Mouse (Mus musculus) heart, adult 11 months (tissue): ENCODE measurements around the gene Txnl4b.

Experiments
- DNase-seq: peaks from one replicate; pipeline ENCODE4 v3.0.0; 2022

The Txnl4b gene

DNA sequence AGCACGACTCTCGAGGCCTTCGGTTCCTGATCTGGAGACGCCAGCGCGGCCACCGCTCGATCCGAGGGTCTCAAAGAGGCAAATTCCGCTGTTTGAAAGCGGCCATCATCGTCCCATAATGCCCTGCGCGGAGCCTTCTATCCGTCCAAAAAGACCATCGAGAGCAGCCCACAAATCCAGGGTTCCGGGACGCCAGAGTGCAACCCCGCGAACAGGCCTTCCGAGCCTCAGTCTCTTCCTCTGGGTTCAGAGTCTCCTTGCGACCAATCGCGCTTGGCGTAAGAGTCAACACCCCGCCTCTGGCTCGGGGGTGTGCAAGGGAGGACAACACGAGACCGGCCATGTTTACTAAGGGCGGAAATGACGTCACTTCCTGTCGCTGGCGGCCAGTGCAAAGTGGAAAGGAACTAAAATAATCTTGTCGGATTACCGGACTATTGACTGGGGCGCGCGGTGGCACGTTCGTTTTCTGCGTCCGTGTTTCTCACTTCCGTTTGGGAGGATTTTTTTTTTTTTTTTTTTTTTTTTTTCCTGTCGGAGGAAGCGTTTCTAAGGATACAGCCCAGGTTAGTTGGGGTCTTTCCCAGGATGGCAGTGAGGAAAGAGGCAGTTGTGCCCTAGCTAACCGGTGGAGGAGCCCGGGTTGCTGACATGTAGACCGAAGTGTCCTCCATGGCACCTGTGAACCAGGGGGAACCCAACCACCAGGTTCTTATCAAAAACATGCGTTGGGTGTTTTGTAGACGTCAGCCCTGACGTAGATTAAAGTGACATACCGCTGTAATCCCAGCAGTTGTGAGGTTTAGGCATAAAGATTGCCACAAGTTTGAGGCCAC is at the start of gene Txnl4b, which contains the start of gene Dhx38:
Gene Txnl4b, plus strand, starts transcription at position 395 of the 836 bp plus-strand sequence.
Gene Dhx38, minus strand, starts transcription at position 364 of the 836 bp plus-strand sequence.
- DNase-seq, result peak; percentile 100

DNA sequence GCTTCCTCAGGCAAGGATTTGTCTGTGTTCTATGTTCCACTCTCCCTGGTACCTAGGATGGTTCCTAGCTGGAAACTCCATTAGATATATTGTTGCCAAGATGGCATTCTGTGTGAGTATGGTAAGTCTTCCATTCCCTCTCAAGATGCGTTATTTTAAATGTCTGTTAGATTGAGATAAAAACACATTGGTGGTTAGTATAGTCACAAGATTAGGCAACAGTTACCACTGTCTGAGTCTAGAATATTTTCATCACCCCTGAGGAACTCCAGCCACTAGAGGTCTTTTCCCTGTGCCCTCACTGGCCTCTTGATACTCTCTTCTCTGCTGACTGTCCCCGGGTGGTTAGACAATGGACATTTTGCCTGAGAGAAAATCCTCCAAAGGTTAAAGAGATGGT is 41.7 kb upstream of the Txnl4b start:
- no peak for DNase-seq

GRCm38 (mm10) chr8:109535140-109535990 is 30.3 kb upstream of the Txnl4b start:
- DNase-seq, result no peak

- DNase-seq, result peak; percentile 94
These were observed 29.0 kb upstream of the Txnl4b start for GRCm38 (mm10) chr8:109536703-109537102.

- no peak for DNase-seq
These were observed 23.5 kb upstream of the Txnl4b start for GRCm38 (mm10) chr8:109542165-109542564.

DNA sequence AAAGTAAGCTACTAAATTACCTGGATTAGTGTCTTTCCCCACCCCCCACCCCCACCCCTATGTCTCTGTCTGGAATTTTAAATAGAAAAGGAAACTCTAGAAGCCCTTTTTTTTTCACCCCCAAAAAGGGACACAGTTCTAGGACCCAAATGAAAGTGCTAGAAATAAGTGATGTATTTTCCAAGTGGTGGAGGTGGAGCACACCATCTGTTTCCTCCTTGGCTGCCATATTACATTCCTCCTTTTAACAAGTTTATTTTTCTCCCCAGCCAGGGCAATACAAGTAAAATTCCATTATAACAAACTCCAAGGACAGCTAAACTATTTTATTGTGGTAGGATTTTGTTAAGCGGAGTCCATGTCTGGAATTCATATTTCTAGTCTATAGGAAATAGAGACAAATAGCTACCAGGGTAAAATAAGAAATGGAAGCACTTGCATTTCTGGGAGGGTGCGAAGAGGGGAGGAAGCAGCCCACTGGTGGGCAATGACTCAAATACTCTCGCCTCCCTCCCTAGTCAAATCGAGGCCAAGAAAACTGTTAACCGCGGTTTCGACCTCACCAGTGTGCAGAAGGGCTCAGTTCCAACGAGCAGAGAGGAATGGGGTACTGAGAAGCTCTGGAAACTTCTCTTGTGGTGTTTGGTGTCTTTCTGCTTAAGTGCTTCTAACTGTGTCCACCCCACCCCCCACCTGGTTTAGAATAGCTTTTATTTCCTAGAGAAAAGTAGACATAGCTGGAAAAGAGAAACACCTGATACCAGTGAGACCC is 22.8 kb upstream of the Txnl4b start:
- DNase-seq, result no peak

DNA sequence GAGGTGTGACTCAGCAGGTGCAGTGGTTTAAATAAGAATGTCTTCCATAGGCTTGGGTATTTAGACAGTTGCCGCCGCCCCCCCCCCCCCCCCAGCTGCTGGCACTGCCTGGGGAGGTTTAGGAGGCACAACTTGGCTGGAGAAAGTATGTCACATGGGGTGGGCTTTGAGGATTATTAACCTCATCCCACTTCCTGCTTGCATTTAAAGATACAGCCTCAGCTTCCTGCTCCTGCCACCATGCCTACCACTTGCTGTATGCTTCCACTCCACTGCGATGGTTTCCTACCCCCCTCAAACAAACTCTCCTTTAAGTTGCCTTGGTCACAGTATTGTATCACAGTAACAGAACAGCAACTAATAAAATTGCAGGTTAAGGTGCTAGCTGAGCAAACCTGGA is 21.6 kb upstream of the Txnl4b start:
- DNase-seq, result no peak

GRCm38 (mm10) chr8:109551663-109552062 is 14.0 kb upstream of the Txnl4b start:
- DNase-seq, result peak; percentile 83

DNA sequence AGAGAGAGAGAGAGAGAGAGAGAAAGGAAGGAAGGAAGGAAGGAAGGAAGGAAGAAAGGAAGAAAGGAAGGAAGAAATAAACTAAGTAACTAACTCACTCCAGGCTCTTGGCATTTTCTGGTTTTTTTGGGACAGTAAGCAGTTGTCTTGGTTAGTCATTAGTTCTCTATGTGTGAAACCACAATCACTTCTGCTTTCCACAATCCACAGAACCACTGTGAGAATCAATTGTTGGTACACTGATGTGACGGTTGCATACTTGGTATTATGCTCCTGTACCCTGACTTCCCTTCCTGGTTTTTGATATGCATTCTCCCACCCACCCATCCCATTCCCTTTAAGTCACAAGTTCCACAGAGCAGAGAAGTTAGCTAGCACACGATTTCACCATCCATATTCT is 1.8 kb upstream of the Txnl4b start:
- no peak for DNase-seq

DNA sequence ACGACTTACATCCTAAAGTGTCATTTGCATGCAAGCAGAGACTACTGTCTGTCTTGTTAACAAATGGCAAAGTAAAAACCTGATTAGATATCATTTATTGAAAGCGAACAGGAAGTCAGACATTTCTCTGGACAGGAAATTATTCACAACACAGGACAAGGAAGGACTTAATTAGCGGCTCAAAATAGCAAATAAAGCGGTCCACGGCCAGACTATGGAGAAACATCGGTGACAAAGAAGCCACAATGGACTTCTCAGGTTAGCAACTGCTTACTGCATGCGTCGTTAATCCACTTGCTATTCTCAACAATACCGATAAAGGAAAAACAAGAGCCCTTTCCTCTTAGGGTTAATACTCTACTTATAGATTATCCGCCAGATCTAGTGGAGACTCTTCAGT is 926 bp upstream of the Txnl4b start:
- DNase-seq, result no peak

- DNase-seq, result no peak
These were observed 5.4 kb downstream of the Txnl4b start for GRCm38 (mm10) chr8:109571139-109571538.

DNA sequence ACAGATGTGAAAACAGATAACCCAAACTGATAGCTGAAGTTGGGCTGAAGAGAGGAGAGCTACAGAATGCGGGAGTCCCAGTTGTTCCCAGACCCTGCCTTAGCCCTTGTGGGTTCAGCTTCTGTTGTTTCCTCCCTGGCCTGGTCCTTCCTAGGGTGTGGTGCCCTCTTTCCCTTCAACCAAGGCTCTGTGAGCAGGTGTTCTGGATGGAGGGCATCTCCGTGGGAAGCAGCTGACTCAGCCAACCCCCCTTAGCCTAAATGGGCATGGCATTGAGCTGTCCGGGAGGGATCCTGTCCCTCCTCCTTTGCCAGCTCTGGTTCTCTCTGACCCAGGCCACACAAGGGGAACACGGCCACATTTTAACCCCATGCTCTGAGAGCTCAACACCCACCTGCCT is 10.6 kb downstream of the Txnl4b start:
- no peak for DNase-seq

DNA sequence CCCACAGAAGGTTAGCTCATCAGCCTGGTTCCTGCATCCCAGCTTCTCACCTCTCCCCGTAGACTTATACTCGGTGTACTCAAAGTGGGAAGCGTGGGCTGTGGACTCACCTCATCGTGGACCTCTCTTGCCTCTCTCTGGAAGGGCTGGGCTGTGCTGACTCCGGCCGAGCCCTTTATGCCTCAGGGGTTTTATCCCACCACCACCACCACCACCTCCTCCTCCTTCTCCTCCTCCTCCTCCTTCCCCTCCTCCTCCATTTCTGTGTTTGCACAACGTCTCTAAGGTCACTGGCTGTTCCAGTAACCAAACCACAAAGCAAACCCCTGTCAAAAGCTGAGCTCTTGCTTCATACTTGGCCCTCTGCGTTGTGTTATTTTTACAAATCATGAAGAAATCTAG is 13.2 kb downstream of the Txnl4b start, which contains the start of gene Hp:
Gene Hp, minus strand, starts transcription at position 273 of the 402 bp plus-strand sequence.
- DNase-seq, result no peak

GRCm38 (mm10) chr8:109584293-109584692 is 18.6 kb downstream of the Txnl4b start:
- DNase-seq, result no peak

DNA sequence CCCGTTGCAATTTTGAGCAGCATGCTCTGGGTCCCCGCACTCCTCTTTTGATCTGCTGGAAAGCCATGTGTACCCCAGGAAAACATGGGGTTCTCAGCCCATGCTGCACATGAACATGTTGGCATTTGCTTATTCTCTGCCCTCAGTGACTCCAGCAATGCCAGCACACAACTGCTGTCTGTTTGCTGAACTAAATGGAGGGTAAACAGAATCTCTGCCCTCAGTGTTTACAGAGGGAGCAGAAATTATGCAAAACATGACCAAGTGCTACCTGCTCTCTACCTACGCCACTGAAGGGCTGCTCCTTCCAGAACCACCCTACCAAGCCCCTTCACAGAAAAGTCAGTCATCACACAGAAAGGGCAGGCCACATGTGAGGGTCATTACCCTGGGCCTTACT is 19.1 kb downstream of the Txnl4b start:
- no peak for DNase-seq

GRCm38 (mm10) chr8:109585652-109586051 is 20.0 kb downstream of the Txnl4b start:
- peak; percentile 86 for DNase-seq

- no peak for DNase-seq
These were observed 21.3 kb downstream of the Txnl4b start for GRCm38 (mm10) chr8:109586972-109587504.

- DNase-seq, result no peak
These were observed 25.2 kb downstream of the Txnl4b start for GRCm38 (mm10) chr8:109590901-109591300.

- no peak for DNase-seq
These were observed 25.7 kb downstream of the Txnl4b start for GRCm38 (mm10) chr8:109591367-109591766.

DNA sequence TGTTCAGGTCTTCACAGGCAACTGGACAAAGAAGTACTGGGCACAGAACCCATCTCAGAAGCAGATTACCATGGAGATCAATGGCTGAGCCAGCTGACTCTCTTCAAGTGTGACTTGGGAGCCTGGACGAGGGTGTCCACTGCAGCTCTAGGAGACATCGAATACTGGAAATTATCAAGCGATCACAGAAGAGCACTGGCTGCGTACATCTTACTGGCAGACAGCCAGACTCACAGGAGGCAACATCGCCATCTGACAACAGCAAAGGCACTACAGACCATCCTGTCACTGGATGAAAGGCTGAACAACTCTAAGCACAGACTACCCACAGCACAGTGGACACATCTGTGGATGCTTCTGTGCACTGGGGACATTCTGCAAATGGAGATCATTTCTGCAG is 26.5 kb downstream of the Txnl4b start:
- no peak for DNase-seq

- DNase-seq, result no peak
These were observed 27.6 kb downstream of the Txnl4b start for GRCm38 (mm10) chr8:109593117-109593788.

GRCm38 (mm10) chr8:109595854-109596253 is 30.2 kb downstream of the Txnl4b start:
- DNase-seq, result no peak
